Mouse (Mus musculus) MEL (cell line): Measurements from ENCODE around the gene Fgf3. TPM values are rescaled to one million over a fixed set of nuclear protein-coding genes. Genes with fewer than 3 reads are reported as not detected.

ENCODE experiments used
- DNase-seq: peaks from one replicate; pipeline ENCODE4 v3.0.0; 2011; ENCODE audit warnings: low read depth, low spot score
- H3K27ac ChIP-seq: 2 replicates; pipeline ENCODE4 v1.5.1; 2012; ENCODE audit warnings: low read depth, mild to moderate bottlenecking, control low read depth, low read length, moderate library complexity; ENCODE audit not compliant: control insufficient read depth
- H3K27me3 ChIP-seq, 2 experiments: fragments of 150-350 bp in 1 of 2; sonication (generic) in 1 of 2; 2 replicates each; pipeline ENCODE4 v1.6.1; 2012; ENCODE audit warnings: low read length in 2 of 2, mild to moderate bottlenecking in 2 of 2, improper control_type of control experiment in 1 of 2, moderate library complexity in 1 of 2; ENCODE audit not compliant: insufficient read depth in 2 of 2, control insufficient read depth in 1 of 2
- H3K36me3 ChIP-seq, 2 experiments: 2 replicates each; pipeline ENCODE4 v1.6.1; 2012 to 2014; ENCODE audit warnings: low read length in 2 of 2, improper control_type of control experiment in 1 of 2, inconsistent platforms in 1 of 2, mild to moderate bottlenecking in 1 of 2; ENCODE audit not compliant: insufficient read depth in 2 of 2, control insufficient read depth in 1 of 2
- H3K4me1 ChIP-seq, 2 experiments: fragments of 150-350 bp in 1 of 2; sonication (generic) in 1 of 2; 2 replicates each; pipeline ENCODE4 v1.6.1; 2012; ENCODE audit warnings: low read length in 2 of 2, improper control_type of control experiment in 1 of 2, mild to moderate bottlenecking in 1 of 2; ENCODE audit not compliant: insufficient read depth in 2 of 2, control insufficient read depth in 1 of 2
- H3K4me3 ChIP-seq, 2 experiments: fragments of 150-350 bp in 1 of 2; sonication (generic) in 1 of 2; 2 replicates each; pipeline ENCODE4 v1.5.1; 2012; ENCODE audit warnings: low read depth in 2 of 2, low read length in 2 of 2, mild to moderate bottlenecking in 2 of 2, moderate library complexity in 2 of 2, control low read depth in 1 of 2, improper control_type of control experiment in 1 of 2; ENCODE audit not compliant: control insufficient read depth in 1 of 2, insufficient read depth in 1 of 2
- H3K79me2 ChIP-seq: 2 replicates; pipeline ENCODE4 v1.6.1; 2012; ENCODE audit warnings: mild to moderate bottlenecking, low read length, moderate library complexity; ENCODE audit not compliant: control insufficient read depth, poor library complexity, insufficient read depth
- H3K9ac ChIP-seq: 2 replicates; pipeline ENCODE4 v1.6.1; 2012; ENCODE audit warnings: low read depth, mild to moderate bottlenecking, control low read depth, low read length, moderate library complexity; ENCODE audit not compliant: control insufficient read depth, poor library complexity, severe bottlenecking
- H3K9me3 ChIP-seq: fragments of 150-350 bp; sonication (generic); replicated peaks from 2 replicates; pipeline ENCODE4 v1.6.1; 2012; ENCODE audit warnings: mild to moderate bottlenecking, low read length, improper control_type of control experiment, moderate library complexity; ENCODE audit not compliant: insufficient read depth
- CHD1 ChIP-seq: IDR thresholded peaks from 2 replicates; pipeline ENCODE4 v1.6.1; 2012; ENCODE audit warnings: low read depth, mild to moderate bottlenecking, inconsistent platforms, low read length, improper control_type of control experiment
- CHD2 ChIP-seq: IDR thresholded peaks from 2 replicates; pipeline ENCODE4 v1.6.1; 2011; ENCODE audit warnings: low read length, improper control_type of control experiment
- ELF1 ChIP-seq: IDR thresholded peaks from 2 replicates; pipeline ENCODE4 v1.6.1; 2014; ENCODE audit warnings: low read depth, mild to moderate bottlenecking, inconsistent platforms, low read length, improper control_type of control experiment, moderate library complexity
- GABPA ChIP-seq: IDR thresholded peaks from 2 replicates; pipeline ENCODE4 v1.6.1; 2012; ENCODE audit warnings: low read depth, mild to moderate bottlenecking, inconsistent platforms, low read length, improper control_type of control experiment, moderate library complexity
- HCFC1 ChIP-seq: IDR thresholded peaks from 2 replicates; pipeline ENCODE4 v1.6.1; 2012; ENCODE audit warnings: low read depth, mild to moderate bottlenecking, inconsistent platforms, low read length, improper control_type of control experiment, moderate library complexity
- JUND ChIP-seq: IDR thresholded peaks from 2 replicates; pipeline ENCODE4 v1.6.1; 2011; ENCODE audit warnings: low read depth, mild to moderate bottlenecking, improper control_type of control experiment, low read length
- KAT2A ChIP-seq: conservative IDR thresholded peaks from 2 replicates; pipeline ENCODE4 v1.6.1; 2012; ENCODE audit warnings: low read depth, low read length, improper control_type of control experiment, inconsistent platforms
- MAFK ChIP-seq: IDR thresholded peaks from 2 replicates; pipeline ENCODE4 v1.6.1; 2011; ENCODE audit warnings: low read depth, mild to moderate bottlenecking, low read length, improper control_type of control experiment, borderline replicate concordance
- MAZ ChIP-seq: IDR thresholded peaks from 2 replicates; pipeline ENCODE4 v1.6.1; 2012; ENCODE audit warnings: low read depth, mild to moderate bottlenecking, inconsistent platforms, low read length, improper control_type of control experiment
- MEF2A ChIP-seq: IDR thresholded peaks from 2 replicates; pipeline ENCODE4 v1.6.1; 2014; ENCODE audit warnings: low read depth, mild to moderate bottlenecking, inconsistent platforms, low read length, improper control_type of control experiment; ENCODE audit not compliant: poor library complexity, insufficient replicate concordance, severe bottlenecking; ENCODE audit errors: extremely low read depth
- MYB ChIP-seq: IDR thresholded peaks from 2 replicates; pipeline ENCODE4 v1.6.1; 2011; ENCODE audit warnings: mild to moderate bottlenecking, low read depth, low read length, improper control_type of control experiment
- NRF1 ChIP-seq: IDR thresholded peaks from 2 replicates; pipeline ENCODE4 v1.6.1; 2014; ENCODE audit warnings: low read depth, mild to moderate bottlenecking, inconsistent platforms, low read length, improper control_type of control experiment, moderate library complexity; ENCODE audit not compliant: poor library complexity, insufficient read depth, severe bottlenecking
- POLR2A ChIP-seq, 2 experiments: IDR thresholded peaks; 2 replicates each; pipeline ENCODE4 v1.6.1; 2011 to 2012; ENCODE audit warnings: low read length in 2 of 2, mild to moderate bottlenecking in 2 of 2, control low read depth in 1 of 2, improper control_type of control experiment in 1 of 2, low read depth in 1 of 2, moderate library complexity in 1 of 2; ENCODE audit not compliant: control insufficient read depth in 1 of 2, insufficient read depth in 1 of 2, poor library complexity in 1 of 2
- POLR2AphosphoS5 ChIP-seq: IDR thresholded peaks from 2 replicates; pipeline ENCODE4 v1.6.1; 2012; ENCODE audit warnings: low read depth, borderline replicate concordance, mild to moderate bottlenecking, inconsistent platforms, low read length, moderate library complexity, mixed read lengths
- RCOR1 ChIP-seq: IDR thresholded peaks from 2 replicates; pipeline ENCODE4 v1.6.1; 2012; ENCODE audit warnings: low read depth, mild to moderate bottlenecking, inconsistent platforms, low read length, improper control_type of control experiment
- SIN3A ChIP-seq: IDR thresholded peaks from 2 replicates; pipeline ENCODE4 v1.6.1; 2012; ENCODE audit warnings: low read length, improper control_type of control experiment, inconsistent platforms
- SMC3 ChIP-seq: IDR thresholded peaks from 2 replicates; pipeline ENCODE4 v1.6.1; 2011; ENCODE audit warnings: low read depth, low read length, improper control_type of control experiment
- TAL1 ChIP-seq: IDR thresholded peaks from 2 replicates; pipeline ENCODE4 v1.6.1; 2012; ENCODE audit warnings: mild to moderate bottlenecking, inconsistent platforms, low read length, moderate library complexity, mixed read lengths
- TBP ChIP-seq: IDR thresholded peaks from 2 replicates; pipeline ENCODE4 v1.8.0; 2011; ENCODE audit warnings: low read depth, low read length, improper control_type of control experiment
- UBTF ChIP-seq: IDR thresholded peaks from 2 replicates; pipeline ENCODE4 v1.6.1; 2012; ENCODE audit warnings: low read depth, mild to moderate bottlenecking, inconsistent platforms, low read length, improper control_type of control experiment, moderate library complexity, borderline replicate concordance; ENCODE audit not compliant: insufficient read depth
- ZKSCAN1 ChIP-seq: IDR thresholded peaks from 2 replicates; pipeline ENCODE4 v1.6.1; 2012; ENCODE audit warnings: low read depth, mild to moderate bottlenecking, inconsistent platforms, low read length, improper control_type of control experiment, moderate library complexity
- ZMIZ1 ChIP-seq: IDR thresholded peaks from 2 replicates; pipeline ENCODE4 v1.6.1; 2012; ENCODE audit warnings: low read depth, mild to moderate bottlenecking, inconsistent platforms, low read length, improper control_type of control experiment, moderate library complexity
- polyA plus RNA-seq, 2 experiments: library from polyadenylated mRNA; stranded (reverse) in 1 of 2; unstranded in 1 of 2; fragments of >175 nt in 1 of 2; fragments of >200 nt in 1 of 2; gene quantifications; 2 replicates each; pipeline versions ENCODE4 v1.2.1 to v1.2.4; 2012; ENCODE audit warnings: low replicate concordance in 2 of 2, low read depth in 1 of 2; ENCODE audit not compliant: insufficient read length in 2 of 2, insufficient read depth in 1 of 2, missing spikeins in 1 of 2
- total RNA-seq: library from RNA; depleted of rRNA; stranded (reverse); fragments of 300-350 nt; gene quantifications from 2 replicates; pipeline ENCODE4 v1.2.3, GENCODE M21; 2012

Fgf3 gene
- total and polyA plus RNA-seq, 3 experiments, result not detected

GRCm38 (mm10) chr7:144851321-144851720 lies 13.4 kb downstream of the Fgf3 start:
- TF ChIP-seq TAL1, result no peak
- TF ChIP-seq RCOR1, result no peak
- TF ChIP-seq CHD2, result no peak
- no peak for TF ChIP-seq MYB
- no peak for TF ChIP-seq UBTF
- no peak for TF ChIP-seq MEF2A
- TF ChIP-seq GABPA, result no peak
- H3K4me1 ChIP-seq, result no peaks in the 10 kb centered on the region
- H3K9ac ChIP-seq, result no peak overlapping the region
- H3K36me3 ChIP-seq, result no peaks in the 10 kb centered on the region
- H3K79me2 ChIP-seq, result no peaks in the 10 kb centered on the region
- no peaks in the 10 kb centered on the region for H3K9me3 ChIP-seq
- no peak overlapping the region for H3K27ac ChIP-seq
- H3K27me3 ChIP-seq, result no peaks in the 10 kb centered on the region
- DNase-seq, result no peak
- no peak overlapping the region for H3K4me3 ChIP-seq

GRCm38 (mm10) chr7:144854966-144855365 lies 17.1 kb downstream of the Fgf3 start:
- TF ChIP-seq MAZ, result no peak
- TF ChIP-seq ZMIZ1, result no peak
- no peak for TF ChIP-seq CHD2
- TF ChIP-seq TBP, result no peak
- no peak for TF ChIP-seq JUND
- TF ChIP-seq SIN3A, result no peak
- no peak for TF ChIP-seq MAFK
- TF ChIP-seq CHD1, result no peak
- TF ChIP-seq KAT2A, result no peak
- TF ChIP-seq HCFC1, result no peak
- TF ChIP-seq ELF1, result no peak
- TF ChIP-seq ZKSCAN1, result no peak
- TF ChIP-seq POLR2A (IDR thresholded peaks at IDR 0.05; ENCODE audit: control insufficient read depth in 1 of 2, insufficient read depth in 1 of 2, low read depth in 1 of 2, low read length in 2 of 2, poor library complexity in 1 of 2), result no peak
- no peak for TF ChIP-seq SMC3
- no peak for TF ChIP-seq NRF1
- TF ChIP-seq POLR2AphosphoS5, result no peak
- TF ChIP-seq, all 39 proteins: peak for 0
- H3K4me1 ChIP-seq, result no peaks in the 10 kb centered on the region
- no peak overlapping the region for H3K9ac ChIP-seq
- DNase-seq, result no peak
- no peaks in the 10 kb centered on the region for H3K79me2 ChIP-seq
- no peaks in the 10 kb centered on the region for H3K36me3 ChIP-seq
- H3K27me3 ChIP-seq, result no peaks in the 10 kb centered on the region
- H3K27ac ChIP-seq, result no peak overlapping the region
- no peak overlapping the region for H3K4me3 ChIP-seq
- no peaks in the 10 kb centered on the region for H3K9me3 ChIP-seq
